Mouse (Mus musculus): ENCODE data around the gene Tgif1.

DNA sequence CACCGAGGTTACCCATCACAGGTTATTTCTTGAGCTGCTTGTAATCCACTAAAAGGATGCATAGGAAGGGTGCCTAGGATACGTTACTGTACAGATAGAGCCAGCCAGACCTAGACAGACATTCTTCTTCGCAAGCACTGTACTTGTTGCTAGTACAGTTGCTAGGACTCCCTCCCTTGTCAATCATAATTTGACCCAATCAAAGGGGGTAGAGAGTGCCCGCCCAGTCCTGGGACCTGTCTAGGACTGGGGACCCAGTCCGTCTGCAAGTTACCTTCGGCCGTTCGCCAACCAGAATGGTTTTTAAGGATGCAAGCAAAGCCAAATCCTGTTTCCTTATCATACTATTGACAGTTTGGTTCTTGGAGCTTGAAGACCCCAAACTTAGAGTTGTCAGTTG is 10.8 kb upstream of the Tgif1 start:
- TF ChIP-seq CTCF (IDR thresholded peaks at IDR 0.05; ENCODE audit: low read depth) (no peak), EP300 (IDR thresholded peaks at IDR 0.05; ENCODE audit: low read depth) (no peak)

Measured in liver, embryonic 14.5 days (tissue).